Mouse (Mus musculus) spleen, postnatal 36 days (tissue): ENCODE results near the gene Rps6ka1.

Experiments used
- DNase-seq, 2 experiments: peaks; one replicate each; pipeline ENCODE4 v3.0.0; 2022; ENCODE audit warnings: low spot score in 2 of 2, mixed read lengths in 1 of 2

Rps6ka1 gene

GRCm38 (mm10) chr4:133897431-133897891 lies 9.9 kb upstream of the Rps6ka1 start:
- no peak for DNase-seq

DNA sequence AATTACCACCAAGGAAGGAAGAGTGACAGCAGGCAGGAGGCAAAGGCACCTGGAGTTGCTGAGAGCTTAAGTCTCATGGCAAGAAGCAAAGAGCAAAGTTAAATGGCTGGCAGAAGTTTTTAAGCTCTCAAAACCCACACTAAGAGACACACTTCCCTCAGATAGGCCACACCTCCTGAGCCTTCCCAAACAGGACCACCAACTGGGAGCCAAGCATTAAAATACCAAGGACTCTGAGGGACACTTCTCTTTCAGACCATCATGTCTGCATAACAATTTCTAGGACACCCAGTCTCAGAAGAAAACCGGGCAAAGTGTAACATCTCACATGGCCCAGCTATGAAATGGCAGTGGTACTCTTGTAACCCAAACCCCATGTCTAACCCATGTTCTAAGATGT lies 9.4 kb upstream of the Rps6ka1 start:
- no peak for DNase-seq

- DNase-seq = no peak
Measured at GRCm38 (mm10) chr4:133896002-133896401, 8.4 kb upstream of the Rps6ka1 start.

- peak in 1 of 2 experiments; percentile 27 for DNase-seq
Measured at GRCm38 (mm10) chr4:133887249-133887648, 348 bp downstream of the Rps6ka1 start.

- DNase-seq = no peak
Measured at GRCm38 (mm10) chr4:133885991-133886501, 1.6 kb downstream of the Rps6ka1 start.

- DNase-seq = no peak
Measured at GRCm38 (mm10) chr4:133885331-133885730, 2.3 kb downstream of the Rps6ka1 start.

DNA sequence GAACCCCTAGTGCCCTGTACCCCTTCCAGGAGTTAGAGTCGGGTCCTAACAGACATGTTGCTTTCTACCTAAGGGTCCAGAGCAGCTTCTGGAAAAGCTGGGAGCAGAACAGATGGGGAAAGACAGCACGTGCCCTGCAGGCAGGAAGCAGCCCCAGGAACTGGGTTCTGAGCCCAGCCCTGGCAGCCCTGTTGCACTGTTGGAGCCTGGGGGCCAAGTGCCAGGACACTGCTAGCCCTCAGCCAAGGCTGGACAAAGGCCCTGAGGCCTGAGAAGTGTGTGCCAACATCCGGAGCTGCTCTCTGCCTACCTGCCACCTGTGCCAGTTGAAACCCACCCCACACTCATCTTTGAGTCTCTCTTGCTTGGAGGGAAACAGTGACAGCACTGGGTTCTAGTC lies 2.7 kb downstream of the Rps6ka1 start:
- DNase-seq = no peak

GRCm38 (mm10) chr4:133884127-133884753 lies 3.4 kb downstream of the Rps6ka1 start:
- no peak for DNase-seq

- DNase-seq = no peak
Measured at GRCm38 (mm10) chr4:133881851-133882250, 5.7 kb downstream of the Rps6ka1 start.

- DNase-seq = no peak
Measured at GRCm38 (mm10) chr4:133881399-133881798, 6.2 kb downstream of the Rps6ka1 start.

DNA sequence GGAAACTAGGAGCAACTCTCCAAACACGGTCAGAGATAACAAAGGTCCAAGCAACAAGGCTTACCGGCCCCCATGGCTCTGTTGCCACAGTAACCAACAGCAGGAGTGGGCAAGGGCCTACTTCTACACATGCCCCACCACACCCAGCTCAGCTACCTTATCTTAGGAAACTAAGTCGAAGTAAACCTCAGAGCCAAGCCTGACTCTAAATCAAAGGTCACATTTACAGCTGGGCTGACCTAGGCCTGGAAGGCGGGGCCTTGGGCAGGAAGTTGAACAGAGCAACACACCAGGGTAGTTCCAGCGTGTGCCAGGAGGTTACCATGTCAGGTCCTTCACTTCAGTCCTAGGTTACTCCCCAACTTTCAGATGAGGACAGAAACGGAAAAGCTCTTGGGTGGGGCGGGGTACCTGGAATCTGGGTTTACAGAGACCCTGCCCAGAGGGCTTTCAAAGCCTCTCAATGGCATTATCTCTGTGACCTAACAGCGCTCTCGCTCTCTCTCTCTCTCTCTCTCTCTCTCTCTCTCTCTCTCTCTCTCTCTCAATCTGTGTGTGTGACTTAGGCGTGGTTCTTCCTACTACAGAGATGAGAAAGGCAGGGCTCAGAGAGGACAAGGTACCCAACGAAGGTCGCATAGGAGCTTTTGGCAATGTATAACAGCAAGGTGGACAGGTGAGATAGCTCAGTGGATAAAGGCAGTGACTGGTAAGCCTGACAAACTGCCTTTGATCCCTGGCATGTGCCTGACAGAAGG lies 8.3 kb downstream of the Rps6ka1 start:
- DNase-seq = peak; percentile 63 to 66

DNA sequence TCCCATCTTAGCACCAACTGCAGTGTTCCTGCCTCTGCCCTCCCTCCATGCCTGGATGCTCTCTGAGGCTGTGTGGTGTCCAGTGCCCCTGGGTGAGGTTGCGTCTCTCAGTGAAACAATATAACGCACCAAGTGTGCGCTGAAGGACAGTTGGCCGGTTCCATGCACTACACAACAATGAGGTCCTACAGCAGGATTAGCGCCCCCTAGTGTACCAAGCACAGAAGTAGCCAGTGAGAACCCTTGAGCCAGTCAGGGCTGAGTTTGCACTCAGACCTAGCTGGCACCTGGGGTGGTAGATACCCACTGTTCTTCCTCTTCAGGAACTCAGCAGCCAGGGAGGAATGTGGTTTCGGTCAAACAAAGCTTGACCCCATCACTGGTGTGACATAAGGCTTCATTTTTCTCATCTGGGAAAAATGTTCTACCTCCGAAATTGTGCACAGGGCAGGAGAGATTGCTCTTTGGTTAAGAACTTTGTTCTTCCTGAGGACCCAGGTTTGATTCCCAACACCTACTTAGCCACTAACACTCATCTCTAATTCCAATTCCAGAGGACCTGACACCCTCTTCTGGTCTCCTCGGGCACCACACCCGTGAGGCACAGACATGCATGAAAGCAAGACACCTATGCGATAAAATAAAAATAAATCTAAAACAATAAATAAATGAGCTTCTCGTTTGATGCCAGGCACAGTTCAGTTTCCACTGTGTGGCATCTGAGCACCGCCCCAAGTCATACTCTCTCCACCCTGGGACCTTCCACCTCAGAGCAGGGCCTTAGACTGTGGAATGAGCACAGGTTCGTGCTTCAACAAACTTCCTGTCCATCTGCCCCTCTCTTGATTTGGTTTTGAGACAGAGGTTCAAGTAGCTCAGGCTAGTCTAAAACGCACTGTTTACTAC lies 9.5 kb downstream of the Rps6ka1 start:
- peak in 1 of 2 experiments; percentile 49 for DNase-seq

DNA sequence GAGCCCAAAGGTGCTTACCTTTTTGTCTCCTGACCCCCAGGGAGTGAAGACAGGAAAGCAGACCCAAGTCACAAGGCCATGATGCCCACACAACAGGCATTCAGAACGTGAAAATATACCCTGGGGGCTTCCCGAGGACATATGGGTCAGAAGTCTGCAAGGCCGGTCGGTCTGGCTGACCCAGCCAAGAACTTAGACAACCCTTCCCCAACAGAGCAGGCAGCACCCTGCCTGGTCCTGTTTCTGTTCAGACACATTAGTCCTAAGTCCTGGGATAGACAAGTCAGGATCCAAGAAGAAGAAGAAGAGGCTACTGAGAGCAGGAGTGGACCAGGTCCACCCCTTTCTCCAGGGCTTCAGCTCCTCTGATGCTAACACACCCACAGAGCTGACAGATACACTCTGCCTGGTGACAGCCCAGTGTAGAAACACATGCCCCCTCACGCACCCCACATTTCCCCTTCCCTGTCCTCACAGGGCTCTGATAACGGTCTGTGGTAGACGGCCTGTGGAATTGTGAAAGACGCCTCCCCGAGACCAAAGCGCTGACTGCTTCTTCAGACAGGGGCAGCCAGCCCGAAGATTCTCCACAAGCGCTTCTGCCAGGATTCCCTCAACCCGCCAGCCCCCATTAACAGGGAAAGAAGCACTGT lies 12.6 kb downstream of the Rps6ka1 start:
- no peak for DNase-seq

GRCm38 (mm10) chr4:133873926-133874864 lies 13.4 kb downstream of the Rps6ka1 start:
- peak; percentile 61 to 64 for DNase-seq

DNA sequence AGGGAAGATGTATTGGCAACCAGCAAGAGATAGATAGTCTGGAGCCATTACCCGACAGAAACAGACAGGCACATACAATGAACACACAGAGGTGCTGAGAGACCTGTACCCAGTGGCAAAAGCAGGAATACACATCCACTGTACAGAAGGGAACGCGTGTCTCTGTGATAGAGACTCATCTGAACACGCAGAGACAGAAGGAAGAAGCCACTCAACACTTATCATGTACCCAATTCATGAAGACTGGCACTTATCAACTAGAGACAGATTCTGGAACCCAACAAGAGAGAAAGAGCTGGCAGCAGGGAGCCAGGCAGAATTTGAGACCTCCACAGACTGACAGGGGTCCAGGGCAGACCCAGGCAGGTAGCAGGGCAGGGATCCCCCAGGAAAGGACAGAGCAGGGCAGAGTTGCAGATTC lies 14.2 kb downstream of the Rps6ka1 start:
- peak; percentile 33 to 54 for DNase-seq

GRCm38 (mm10) chr4:133872812-133873300 lies 14.7 kb downstream of the Rps6ka1 start:
- DNase-seq = peak; percentile 90

- peak; percentile 29 to 45 for DNase-seq
Measured at GRCm38 (mm10) chr4:133872222-133872811, 15.3 kb downstream of the Rps6ka1 start.

GRCm38 (mm10) chr4:133865231-133865630 lies 22.4 kb downstream of the Rps6ka1 start:
- no peak for DNase-seq

DNA sequence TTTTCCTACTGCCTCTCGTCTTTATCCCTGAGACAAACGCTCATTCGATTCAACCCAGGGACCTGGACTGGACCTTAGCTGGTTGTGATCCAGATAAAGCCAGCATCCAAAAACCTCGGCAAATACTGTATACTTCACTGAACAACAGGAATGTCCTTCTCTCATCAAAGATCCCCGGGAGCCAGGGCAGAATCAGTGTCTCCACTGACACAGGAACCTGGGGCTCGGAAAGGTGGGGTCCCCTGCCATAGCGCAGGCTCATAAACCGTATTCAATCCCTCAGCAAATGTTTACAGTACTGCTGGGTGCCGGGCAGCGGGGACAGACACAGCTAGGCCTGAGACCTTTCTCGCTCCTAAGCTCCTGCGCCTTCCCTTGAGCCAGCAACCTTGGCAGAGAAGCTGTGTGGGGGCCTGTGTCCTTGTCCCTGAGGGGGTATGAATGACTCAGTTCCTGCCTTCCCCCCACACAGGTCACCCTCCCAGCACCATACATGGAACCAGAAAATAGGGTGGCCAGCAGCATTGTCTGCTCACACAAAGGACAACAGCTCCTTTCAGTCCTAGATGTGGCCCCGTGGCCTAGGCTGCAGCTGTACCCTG lies 23.1 kb downstream of the Rps6ka1 start:
- no peak for DNase-seq
